Mouse (Mus musculus) intestine, postnatal 0 days (tissue): Measurements from ENCODE around the gene Tex101. TPM values are rescaled to one million over a fixed set of nuclear protein-coding genes. Genes with fewer than 3 reads are reported as not detected.

ENCODE experiments used
- ATAC-seq: fragments of 200-750 bp; cut with Nextera tagmentation; 2 replicates; pipeline ENCODE4 v1.8.0; 2017; ENCODE audit warnings: mild to moderate bottlenecking, moderate TSS enrichment, moderate library complexity
- H3K27ac ChIP-seq: fragments of 300-500 bp; sonication (generic); 2 replicates; pipeline ENCODE4 v1.5.1; 2014; ENCODE audit warnings: mild to moderate bottlenecking, low read depth, low read length, moderate library complexity
- H3K27me3 ChIP-seq: fragments of 300-500 bp; sonication (generic); replicated peaks from 2 replicates; pipeline ENCODE4 v1.6.1; 2014; ENCODE audit warnings: low read length, mixed read lengths; ENCODE audit not compliant: control insufficient read depth, insufficient read depth
- H3K36me3 ChIP-seq: fragments of 300-500 bp; sonication (generic); 2 replicates; pipeline ENCODE4 v1.6.1; 2014; ENCODE audit warnings: mild to moderate bottlenecking, moderate library complexity; ENCODE audit not compliant: control insufficient read depth, insufficient read depth
- H3K4me1 ChIP-seq: fragments of 300-500 bp; sonication (generic); replicated peaks from 2 replicates; pipeline ENCODE4 v1.6.1; 2014; ENCODE audit warnings: antibody characterized with exemption, low read length, mixed read lengths; ENCODE audit not compliant: control insufficient read depth, insufficient read depth
- H3K4me2 ChIP-seq: fragments of 300-500 bp; sonication (generic); replicated peaks from 2 replicates; pipeline ENCODE4 v1.6.1; 2014; ENCODE audit warnings: low read depth, mild to moderate bottlenecking, moderate library complexity
- H3K4me3 ChIP-seq: fragments of 300-500 bp; sonication (generic); 2 replicates; pipeline ENCODE4 v1.5.1; 2014; ENCODE audit warnings: low read depth, low read length
- H3K9ac ChIP-seq: fragments of 300-500 bp; sonication (generic); 2 replicates; pipeline ENCODE4 v1.6.1; 2014; ENCODE audit warnings: mild to moderate bottlenecking, low read depth, low read length
- H3K9me3 ChIP-seq: fragments of 300-500 bp; sonication (generic); 2 replicates; pipeline ENCODE4 v1.6.1; 2016; ENCODE audit warnings: mixed run types; ENCODE audit not compliant: control insufficient read depth
- CTCF ChIP-seq: sonication (generic); IDR thresholded peaks from 2 replicates; pipeline ENCODE4 v1.5.1; 2016; ENCODE audit warnings: low read depth, mild to moderate bottlenecking, control low read depth, antibody characterized with exemption, moderate library complexity
- WGBS: fragments of 180-500 bp; shearing (Covaris S2); extraction: QIAGEN DNeasy Blood & Tissue Kit; methylation state at CpG from one replicate; pipeline ENCODE4 v1.1.7; 2014; 5-methylcytosine and 5-hydroxymethylcytosine counted together
- polyA plus RNA-seq: library from polyadenylated mRNA; unstranded; fragments of >200 nt; fragmentation: Nextera tagmentation; extraction: Ambion mirVana; gene quantifications from 2 replicates; pipeline ENCODE4 v1.2.1, GENCODE M21; 2015

The Tex101 gene
- polyA plus RNA-seq, 1 experiment from 2014 or later: not detected

DNA sequence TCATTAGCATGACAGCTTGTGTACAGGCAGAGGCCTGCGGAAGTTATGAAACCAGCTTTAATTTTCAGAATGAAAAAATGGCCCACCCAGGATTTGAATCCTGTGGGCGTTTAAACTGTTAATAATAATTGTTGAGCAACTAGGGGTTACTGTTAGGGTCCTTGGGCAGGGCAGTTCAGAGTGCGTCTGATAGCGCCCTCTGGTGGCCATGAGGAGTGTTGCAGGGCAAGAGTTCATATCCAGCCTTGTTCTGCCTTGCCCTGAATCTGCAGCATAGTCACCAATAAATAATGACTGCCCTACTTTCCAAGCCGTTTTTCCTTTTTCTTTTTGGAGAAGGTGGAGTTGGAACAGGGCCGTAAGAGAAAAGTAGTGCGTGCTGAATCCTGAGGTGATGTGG, 22.8 kb downstream of the Tex101 start:
- no peak overlapping the region for H3K4me2 ChIP-seq
- TF ChIP-seq CTCF: peak; percentile 91
- H3K4me1 ChIP-seq: no peaks in the 10 kb centered on the region
- no peak overlapping the region for H3K27ac ChIP-seq
- H3K9me3 ChIP-seq: no peaks in the 10 kb centered on the region
- WGBS: 20% methylated on average over 7 of the region's 7 CpGs
- no peaks in the 10 kb centered on the region for H3K36me3 ChIP-seq
- no peak overlapping the region for H3K4me3 ChIP-seq
- no peak overlapping the region for H3K9ac ChIP-seq
- ATAC-seq: no peak
- no peaks in the 10 kb centered on the region for H3K27me3 ChIP-seq

- no peaks in the 10 kb centered on the region for H3K36me3 ChIP-seq
- no peak overlapping the region for H3K9ac ChIP-seq
- no peak overlapping the region for H3K4me2 ChIP-seq
- H3K4me3 ChIP-seq: no peak overlapping the region
- no peak for TF ChIP-seq CTCF
- ATAC-seq: no peak
- H3K27ac ChIP-seq: no peak overlapping the region
- H3K9me3 ChIP-seq: no peaks in the 10 kb centered on the region
- peaks cover 2% of the 10 kb centered on the region; the same call in 1 of the 2 replicates for H3K27me3 ChIP-seq
- no peaks in the 10 kb centered on the region for H3K4me1 ChIP-seq
- WGBS: 55% methylated on average over 7 of the region's 7 CpGs
Observed at GRCm38 (mm10) chr7:24646486-24646885, 30.0 kb downstream of the Tex101 start.

DNA sequence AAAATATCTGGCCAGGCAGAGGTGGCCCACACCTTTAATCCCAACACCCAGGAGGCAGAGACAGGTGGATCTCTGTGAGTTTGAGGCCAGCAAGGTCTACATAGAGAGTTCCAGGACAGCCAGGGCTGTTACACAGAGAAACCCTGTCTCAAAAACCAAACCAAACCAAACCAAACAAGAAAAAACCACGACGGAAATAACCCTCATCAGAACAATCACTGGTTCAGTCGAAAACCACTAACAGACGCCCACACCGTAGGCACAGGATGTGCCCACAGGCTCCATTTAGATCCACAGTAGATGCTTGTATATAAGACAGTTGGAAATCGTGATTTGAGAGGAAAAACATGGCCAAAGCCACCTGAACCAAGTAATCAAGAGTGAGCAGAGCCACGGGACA, 31.5 kb downstream of the Tex101 start:
- no peak overlapping the region for H3K9ac ChIP-seq
- H3K4me2 ChIP-seq: no peak overlapping the region
- H3K4me1 ChIP-seq: no peaks in the 10 kb centered on the region
- no peak for ATAC-seq
- WGBS: 65% methylated on average over 7 of the region's 7 CpGs
- H3K27ac ChIP-seq: no peak overlapping the region
- no peaks in the 10 kb centered on the region for H3K36me3 ChIP-seq
- peaks cover 13% of the 10 kb centered on the region; the same call in 1 of the 2 replicates for H3K27me3 ChIP-seq
- H3K4me3 ChIP-seq: no peak overlapping the region
- no peaks in the 10 kb centered on the region for H3K9me3 ChIP-seq
- no peak for TF ChIP-seq CTCF

- Histone ChIP-seq H3K27ac (no peak overlapping the region), H3K4me2 (no peak overlapping the region), H3K27me3 (peaks cover 13% of the 10 kb centered on the region; the same call in 1 of the 2 replicates), H3K4me1 (no peaks in the 10 kb centered on the region), H3K9me3 (no peaks in the 10 kb centered on the region), H3K4me3 (no peak overlapping the region), H3K36me3 (no peaks in the 10 kb centered on the region), H3K9ac (no peak overlapping the region)
- TF ChIP-seq CTCF: no peak
- 82% methylated on average over 6 of the region's 6 CpGs for WGBS
- ATAC-seq: no peak
Observed at GRCm38 (mm10) chr7:24644492-24644891, 32.0 kb downstream of the Tex101 start.

GRCm38 (mm10) chr7:24642491-24642890, 34.0 kb downstream of the Tex101 start:
- no peak overlapping the region for H3K9ac ChIP-seq
- H3K4me3 ChIP-seq: no peak overlapping the region
- peaks cover 25% of the 10 kb centered on the region for H3K27me3 ChIP-seq
- no peaks in the 10 kb centered on the region for H3K4me1 ChIP-seq
- H3K36me3 ChIP-seq: no peaks in the 10 kb centered on the region
- ATAC-seq: no peak
- 17% methylated on average over 9 of the region's 9 CpGs for WGBS
- no peak overlapping the region for H3K27ac ChIP-seq
- peak; percentile 84 for TF ChIP-seq CTCF
- H3K9me3 ChIP-seq: no peaks in the 10 kb centered on the region
- no peak overlapping the region for H3K4me2 ChIP-seq

DNA sequence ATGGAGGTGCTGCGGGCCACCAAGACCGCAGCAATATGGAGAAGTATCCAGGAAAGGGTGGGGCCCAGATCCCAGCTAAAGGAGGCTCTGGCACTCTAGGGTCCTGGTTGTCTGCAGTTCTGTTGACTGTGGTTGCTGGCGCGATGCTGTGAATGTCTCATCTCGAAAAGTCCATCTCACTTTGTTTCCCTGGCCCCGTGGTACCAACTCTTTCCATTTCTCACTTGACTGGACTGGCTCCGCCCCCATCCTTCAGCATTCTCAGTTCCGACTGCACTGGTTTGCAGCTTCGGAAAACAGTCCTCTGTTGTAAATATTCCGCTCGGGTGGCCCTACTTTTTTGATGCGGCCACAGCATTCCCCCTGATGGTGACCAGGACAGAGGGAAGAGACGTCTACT, 36.0 kb downstream of the Tex101 start:
- no peak overlapping the region for H3K4me3 ChIP-seq
- H3K27me3 ChIP-seq: peaks cover 36% of the 10 kb centered on the region
- 59% methylated on average over 13 of the region's 13 CpGs for WGBS
- no peak overlapping the region for H3K4me2 ChIP-seq
- no peaks in the 10 kb centered on the region for H3K4me1 ChIP-seq
- H3K27ac ChIP-seq: no peak overlapping the region
- no peaks in the 10 kb centered on the region for H3K9me3 ChIP-seq
- no peak overlapping the region for H3K9ac ChIP-seq
- H3K36me3 ChIP-seq: no peaks in the 10 kb centered on the region
- ATAC-seq: no peak
- TF ChIP-seq CTCF: no peak
